Mouse (Mus musculus): ENCODE data around the gene Dnmt3b.
A peak's percentile ranks its signal among the peaks of the same experiment; 100 is the strongest.
"Not testable (repeated sequence)": the region's sequence is repeated elsewhere in the genome, so short reads cannot be mapped to it uniquely, and the experiment has no call there.

Gene Dnmt3b

DNA sequence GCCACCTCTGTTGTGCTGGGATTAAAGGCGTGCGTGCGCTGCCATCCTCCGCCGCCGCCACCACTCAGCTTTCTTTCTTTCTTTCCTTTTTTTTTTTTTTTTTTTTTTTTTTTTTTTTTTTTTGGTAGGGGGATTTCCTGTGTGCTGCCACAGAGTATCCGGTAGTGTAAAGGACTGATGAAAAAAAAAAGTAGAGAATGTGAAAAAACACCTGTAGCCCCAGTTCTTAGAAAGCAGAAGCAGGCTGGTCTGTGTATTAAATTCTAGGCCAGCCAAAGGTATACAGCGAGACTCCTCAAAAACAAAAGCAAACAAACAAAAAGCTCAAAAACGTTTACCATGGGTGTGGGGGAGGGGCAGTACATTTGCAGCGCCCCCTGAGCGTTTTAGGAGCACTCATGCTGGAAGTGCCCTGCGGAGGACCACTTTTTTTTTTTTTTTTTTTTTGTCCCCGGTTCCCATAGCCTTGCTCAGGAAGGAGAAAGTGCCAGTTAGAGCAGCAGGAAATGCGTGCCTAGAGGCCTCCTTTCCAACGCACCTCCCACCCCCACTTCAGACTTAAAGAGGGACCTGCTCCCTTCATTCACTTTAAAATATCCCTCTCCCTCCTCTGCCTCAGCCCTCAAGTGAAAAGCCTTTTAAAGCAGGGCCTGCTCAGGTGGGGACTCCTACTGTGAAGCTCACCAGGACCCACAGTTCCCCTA is 10.1 kb upstream of the Dnmt3b start:
- DNase-seq (ENCODE audit: low spot score): no peak

- DNase-seq (ENCODE audit: low spot score): no peak
Measured at GRCm38 (mm10) chr2:153642496-153642895, 6.8 kb upstream of the Dnmt3b start.

- DNase-seq (ENCODE audit: low spot score): no peak
Measured at GRCm38 (mm10) chr2:153642999-153643398, 6.3 kb upstream of the Dnmt3b start.

GRCm38 (mm10) chr2:153648773-153649297 is 415 bp upstream of the Dnmt3b start:
- DNase-seq (ENCODE audit: low spot score): no peak

DNA sequence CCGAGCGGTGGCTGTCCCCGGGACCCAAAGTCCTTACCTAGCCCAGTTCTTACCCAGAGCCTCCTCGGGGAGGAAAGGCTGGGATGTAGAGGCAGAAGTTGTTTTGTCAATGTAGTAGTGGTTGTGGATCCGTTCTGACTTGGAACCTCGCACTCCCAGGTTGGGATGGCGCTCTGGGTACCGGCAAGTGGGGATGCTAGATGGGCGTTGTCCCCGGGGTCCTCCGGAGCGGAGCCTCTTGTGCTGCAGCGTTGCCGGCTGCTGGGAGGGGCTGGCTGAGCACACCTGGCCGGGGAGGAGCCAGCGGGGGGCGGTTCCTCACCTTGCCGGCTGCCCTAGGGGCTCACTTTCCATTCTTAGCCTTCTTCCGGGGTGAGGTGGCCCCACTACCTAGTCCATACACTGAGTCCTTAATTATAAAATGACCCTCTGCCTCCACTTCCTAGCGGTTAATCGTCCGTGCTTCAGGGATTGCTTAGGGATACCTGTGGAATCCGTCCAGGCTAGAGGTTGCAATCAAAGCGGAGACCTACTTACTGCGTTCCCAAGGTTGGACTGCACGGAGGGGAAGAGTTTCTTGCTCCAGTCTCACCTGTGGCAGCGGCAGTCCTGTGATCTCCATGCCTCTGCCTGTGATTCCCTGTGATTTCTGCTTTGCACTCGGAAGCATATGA is 901 bp downstream of the Dnmt3b start:
- DNase-seq (ENCODE audit: low spot score): no peak

DNA sequence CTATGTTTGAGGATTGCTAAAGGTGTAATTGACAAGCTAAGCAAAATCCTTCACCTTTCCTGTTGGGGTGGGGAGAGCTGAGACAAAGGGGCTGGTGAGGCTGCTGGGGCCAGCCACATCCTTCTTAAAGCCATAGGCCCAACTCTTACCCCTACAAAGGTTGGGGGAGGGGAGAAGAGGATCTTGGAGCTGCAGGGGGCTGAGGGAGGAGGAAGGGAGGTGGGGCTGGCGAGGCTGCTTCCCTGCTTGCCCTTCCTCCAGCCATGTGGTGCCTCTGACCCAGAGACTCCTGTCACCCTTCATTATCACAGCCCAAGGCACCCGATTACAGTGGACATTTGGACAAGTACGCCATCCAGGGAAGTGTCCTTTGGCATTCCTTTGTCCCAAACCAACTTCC is 2.4 kb downstream of the Dnmt3b start:
- DNase-seq (ENCODE audit: low spot score): no peak

- not testable (repeated sequence) for DNase-seq (ENCODE audit: low spot score)
Measured at GRCm38 (mm10) chr2:153657659-153658058, 8.4 kb downstream of the Dnmt3b start.

- no peak for DNase-seq (ENCODE audit: low spot score)
Measured at GRCm38 (mm10) chr2:153660616-153661015, 11.4 kb downstream of the Dnmt3b start.

GRCm38 (mm10) chr2:153665401-153665800 is 16.2 kb downstream of the Dnmt3b start:
- DNase-seq (ENCODE audit: low spot score): no peak

- peak; percentile 47 for DNase-seq (ENCODE audit: low spot score)
Measured at GRCm38 (mm10) chr2:153668754-153669376, 19.6 kb downstream of the Dnmt3b start.

GRCm38 (mm10) chr2:153670111-153670510 is 20.9 kb downstream of the Dnmt3b start:
- DNase-seq (ENCODE audit: low spot score): no peak

- no peak for DNase-seq (ENCODE audit: low spot score)
Measured at GRCm38 (mm10) chr2:153672619-153673018, 23.4 kb downstream of the Dnmt3b start.

DNA sequence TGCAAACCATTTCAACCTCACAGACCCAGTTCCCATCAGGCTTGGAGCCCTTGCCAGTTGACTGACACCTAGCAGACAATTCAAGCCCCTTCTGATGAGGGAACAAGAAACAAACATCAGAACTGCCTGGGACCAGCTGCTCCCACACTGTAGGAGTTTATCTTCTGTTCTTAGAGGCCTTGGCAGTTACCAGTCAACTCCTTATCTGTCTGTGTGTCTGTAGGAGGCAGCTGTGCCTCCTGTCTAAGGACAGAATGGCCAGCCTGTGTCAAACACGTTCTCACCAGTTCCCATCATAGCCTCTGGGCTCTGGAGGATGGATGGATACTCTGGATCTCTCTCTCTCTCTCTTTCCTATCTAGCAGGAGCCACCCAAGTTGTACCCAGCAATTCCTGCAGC is 26.1 kb downstream of the Dnmt3b start:
- not testable (repeated sequence) for DNase-seq (ENCODE audit: low spot score)

GRCm38 (mm10) chr2:153676944-153677343 is 27.7 kb downstream of the Dnmt3b start:
- DNase-seq (ENCODE audit: low spot score): no peak

DNA sequence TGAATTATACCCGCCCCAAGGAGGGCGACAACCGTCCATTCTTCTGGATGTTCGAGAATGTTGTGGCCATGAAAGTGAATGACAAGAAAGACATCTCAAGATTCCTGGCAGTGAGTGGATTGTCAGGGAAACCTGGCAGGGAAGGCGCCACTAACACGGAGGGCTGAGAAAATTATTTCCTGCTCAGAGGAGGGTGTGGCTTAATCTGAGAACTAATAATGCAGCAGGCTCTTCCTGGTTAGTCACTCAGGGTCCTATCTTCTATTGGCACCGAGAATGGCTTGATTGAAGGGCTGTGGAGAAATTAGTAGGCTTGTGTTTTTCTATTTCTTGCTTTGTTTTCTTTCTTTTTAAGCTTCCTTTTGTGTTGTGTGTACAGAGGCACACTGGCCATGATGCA is 28.3 kb downstream of the Dnmt3b start:
- DNase-seq (ENCODE audit: low spot score): no peak

DNA sequence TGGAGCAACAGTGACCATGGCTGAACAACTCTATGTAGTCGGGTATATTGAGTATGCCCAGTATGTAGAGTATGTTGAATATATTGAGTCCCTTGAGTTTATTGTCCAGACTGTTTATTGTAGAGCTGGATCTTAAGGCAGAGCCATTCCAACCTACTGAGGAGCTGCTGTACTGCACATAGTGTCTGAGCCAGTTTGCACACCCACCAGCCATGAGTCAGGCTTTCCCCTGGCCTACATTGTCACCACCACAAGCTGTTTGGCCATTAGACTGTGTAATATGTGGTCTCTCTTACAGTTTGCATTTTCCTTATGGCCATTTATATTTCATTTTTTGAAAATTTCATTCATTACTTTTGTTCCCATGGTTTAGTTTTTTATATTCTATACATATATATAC is 30.7 kb downstream of the Dnmt3b start:
- no peak for DNase-seq (ENCODE audit: low spot score)

DNA sequence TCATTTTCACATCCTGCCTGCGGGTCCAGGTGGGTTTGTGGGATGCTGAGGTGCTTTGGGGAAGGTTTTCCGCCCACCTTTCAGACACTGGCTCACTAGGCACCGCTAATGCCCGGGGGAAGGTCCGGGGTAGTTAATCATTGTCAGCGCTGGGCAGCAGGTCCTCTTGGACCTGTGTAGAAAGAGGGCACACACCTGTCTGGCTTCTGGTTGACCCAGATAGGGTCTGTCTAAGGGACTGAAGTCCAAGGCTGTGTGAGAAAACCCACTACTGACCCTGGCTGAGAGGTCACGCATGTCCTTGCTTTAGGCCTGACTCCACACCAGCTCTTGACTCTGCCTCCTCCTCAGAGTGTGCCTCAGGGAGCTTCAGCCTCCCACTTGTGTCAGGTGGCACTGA is 44.2 kb downstream of the Dnmt3b start:
- not testable (repeated sequence) for DNase-seq (ENCODE audit: low spot score)

DNA sequence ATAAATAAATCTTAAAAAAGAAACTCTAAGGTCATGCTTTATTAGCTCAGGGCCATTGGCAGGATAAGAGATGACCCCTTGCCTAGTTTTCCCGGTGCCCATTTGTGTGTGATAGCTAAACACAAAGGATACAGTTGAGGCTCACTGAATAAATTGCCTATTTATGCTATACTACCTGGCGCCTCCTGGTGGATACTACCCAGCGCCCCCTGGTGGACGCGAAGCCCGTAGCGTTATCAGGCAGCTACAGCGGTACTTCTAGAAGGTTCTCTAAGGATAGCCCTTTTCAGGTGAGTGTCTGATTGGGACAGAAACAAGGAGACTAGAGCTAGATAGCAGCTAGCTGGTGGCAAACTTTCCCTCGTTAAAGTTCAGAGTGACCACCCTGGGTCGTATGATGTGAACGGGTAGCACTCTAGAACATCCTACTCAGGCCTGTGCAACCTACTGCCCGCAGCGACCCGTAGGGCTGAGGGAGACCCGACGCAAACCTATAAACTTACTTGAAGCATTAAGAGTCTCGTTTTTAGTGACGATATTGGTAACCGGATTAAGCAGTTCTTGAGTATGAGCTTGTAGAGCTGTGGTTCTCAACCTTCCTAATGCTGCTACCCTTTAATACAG is 45.3 kb downstream of the Dnmt3b start:
- peak; percentile 31 for DNase-seq (ENCODE audit: low spot score)

- DNase-seq (ENCODE audit: low spot score): no peak
Measured at GRCm38 (mm10) chr2:153696352-153696751, 47.1 kb downstream of the Dnmt3b start, which contains the start of gene Dnmt3c. Gene Dnmt3c (plus strand): TSS chr2:153696652.

DNA sequence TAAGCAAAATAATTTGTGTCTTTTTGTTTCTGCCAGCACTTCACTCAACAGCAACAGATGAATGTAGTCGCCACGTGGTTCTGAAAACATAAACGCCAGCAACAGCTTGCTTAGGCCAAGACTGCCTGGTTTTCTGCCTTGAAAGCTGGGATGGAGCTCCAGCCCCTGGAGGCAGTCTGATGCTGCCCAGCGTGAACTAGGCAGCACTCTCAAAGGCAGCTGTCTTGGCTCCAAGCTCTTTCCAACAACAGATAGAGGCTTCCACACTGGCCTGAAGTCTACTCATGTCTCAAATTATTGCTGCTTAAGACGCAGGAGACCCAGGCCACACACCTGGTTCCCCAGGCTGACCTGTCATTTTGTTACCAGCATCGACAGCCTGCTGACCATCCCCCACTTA is 54.1 kb downstream of the Dnmt3b start:
- no peak for DNase-seq (ENCODE audit: low spot score)

DNA sequence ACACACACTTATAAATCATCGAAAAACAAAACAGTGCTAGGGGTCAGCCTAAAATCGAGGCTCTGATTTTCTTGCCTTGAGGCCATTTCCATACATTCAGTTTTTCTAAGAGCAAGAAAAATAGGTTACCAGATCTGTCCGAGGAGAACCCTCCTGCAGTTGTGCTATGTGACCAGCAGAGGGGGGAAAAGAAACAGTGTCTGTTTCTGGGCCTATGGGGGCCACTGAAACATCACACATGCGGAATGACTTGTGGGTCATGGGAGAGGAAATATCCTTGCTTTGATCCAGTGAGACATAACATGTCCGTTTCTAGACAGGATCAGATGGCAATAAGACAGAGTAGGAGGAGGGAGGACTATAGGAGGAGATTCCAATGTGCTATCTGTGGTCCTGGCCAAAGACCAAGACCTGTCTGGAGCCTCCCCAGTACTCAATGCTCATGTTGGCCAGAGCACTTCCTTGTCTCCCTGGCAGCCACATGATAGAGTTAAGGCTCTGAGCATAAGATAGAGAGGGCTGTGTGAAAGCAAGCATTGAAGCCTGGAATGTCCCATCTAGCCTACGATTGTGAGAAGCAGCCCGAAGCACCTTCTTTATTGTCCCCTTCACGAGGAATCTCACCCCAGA is 61.6 kb downstream of the Dnmt3b start:
- DNase-seq (ENCODE audit: low spot score): peak; percentile 31

GRCm38 (mm10) chr2:153712646-153713091 is 63.4 kb downstream of the Dnmt3b start:
- DNase-seq (ENCODE audit: low spot score): peak; percentile 63
